ENCODE assay signal across 20 mouse cellular contexts in genomic region chr4:56122198-56122597, GRCm38 (mm10).
"Had no signal": no experiment of that assay in that cellular context is flagged by ENCODE, and none has a peak within 500 bp of the region (broad histone marks: within the 10 kb centered on the region; RNA-seq: fewer than 3 reads in every experiment).

No protein-coding gene starts in this region.

- H3K27me3 ChIP-seq: liver, embryonic 12.5 days; midbrain, embryonic 12.5 days; neural tube, embryonic 13.5 days; neural tube, embryonic 15.5 days; stomach, embryonic 15.5 days had no signal

- DNase-seq: lung, adult 18-20 months; lung, embryonic 14.5 days; lung, postnatal 10 days; lung, postnatal 4 days; midbrain, embryonic 14.5 days; retina, postnatal 1 day; right cerebral cortex, adult 18-20 months; right cerebral cortex, postnatal 25 days; right cerebral cortex, postnatal 4 days; thymus, adult 2 months; thymus, postnatal 25 days; thymus, postnatal 4 days had no signal

- H3K4me2 ChIP-seq: liver, embryonic 12.5 days; lung, embryonic 14.5 days; midbrain, embryonic 12.5 days; neural tube, embryonic 13.5 days; neural tube, embryonic 15.5 days; stomach, embryonic 15.5 days had no signal

- H3K36me3 ChIP-seq: liver, embryonic 12.5 days; midbrain, embryonic 10.5 days; midbrain, embryonic 12.5 days; neural tube, embryonic 13.5 days; neural tube, embryonic 15.5 days; stomach, embryonic 15.5 days had no signal

- H3K4me3 ChIP-seq: liver, embryonic 12.5 days; midbrain, embryonic 10.5 days; midbrain, embryonic 12.5 days; neural tube, embryonic 13.5 days; neural tube, embryonic 15.5 days; stomach, embryonic 15.5 days had no signal

- H3K27ac ChIP-seq: liver, embryonic 12.5 days; liver, embryonic 14.5 days; midbrain, embryonic 10.5 days; midbrain, embryonic 12.5 days; neural tube, embryonic 13.5 days; neural tube, embryonic 15.5 days; stomach, embryonic 15.5 days; stomach, postnatal 0 days had no signal
